Mouse (Mus musculus) hindbrain, postnatal 0 days (tissue): ENCODE data around the gene Wdr91. TPM values are rescaled to one million over a fixed set of nuclear protein-coding genes. Genes with fewer than 3 reads are reported as not detected.

Experiments used
- ATAC-seq: fragments of 200-750 bp; cut with Nextera tagmentation; 2 replicates; pipeline ENCODE4 v1.8.0; 2017; ENCODE audit warnings: mild to moderate bottlenecking, moderate TSS enrichment, moderate library complexity
- DNase-seq: peaks from one replicate; pipeline ENCODE4 v3.0.0-alpha.2; 2015; ENCODE audit warnings: low spot score
- H3K27ac ChIP-seq: fragments of 300-500 bp; sonication (generic); 2 replicates; pipeline ENCODE4 v1.5.1; 2014; ENCODE audit warnings: mild to moderate bottlenecking
- H3K27me3 ChIP-seq: fragments of 300-500 bp; sonication (generic); 2 replicates; pipeline ENCODE4 v1.6.1; 2014; ENCODE audit warnings: low read length, mixed read lengths; ENCODE audit not compliant: insufficient read depth
- H3K36me3 ChIP-seq: fragments of 300-500 bp; sonication (generic); 2 replicates; pipeline ENCODE4 v1.6.1; 2014; ENCODE audit warnings: low read length, mixed read lengths; ENCODE audit not compliant: insufficient read depth
- H3K4me1 ChIP-seq: fragments of 300-500 bp; sonication (generic); 2 replicates; pipeline ENCODE4 v1.6.1; 2014; ENCODE audit warnings: antibody characterized with exemption, low read length, mixed read lengths; ENCODE audit not compliant: insufficient read depth
- H3K4me2 ChIP-seq: fragments of 300-500 bp; sonication (generic); 2 replicates; pipeline ENCODE4 v1.6.1; 2014; ENCODE audit warnings: low read depth, mild to moderate bottlenecking, low read length, moderate library complexity, mixed read lengths
- H3K4me3 ChIP-seq: fragments of 300-500 bp; sonication (generic); 2 replicates; pipeline ENCODE4 v1.5.1; 2014; ENCODE audit warnings: low read length
- H3K9ac ChIP-seq: fragments of 300-500 bp; sonication (generic); replicated peaks from 2 replicates; pipeline ENCODE4 v1.6.1; 2014; ENCODE audit warnings: mild to moderate bottlenecking, low read length, moderate library complexity, mixed read lengths
- H3K9me3 ChIP-seq: fragments of 300-500 bp; sonication (generic); 2 replicates; pipeline ENCODE4 v1.6.1; 2016; ENCODE audit warnings: low read length, mixed read lengths
- CTCF ChIP-seq: IDR thresholded peaks from 2 replicates; pipeline ENCODE4 v1.5.1; 2016; ENCODE audit warnings: antibody characterized with exemption, control low read depth, low read depth
- WGBS: fragments of 180-500 bp; shearing (Covaris S2); extraction: QIAGEN DNeasy Blood & Tissue Kit; methylation state at CpG from one replicate; pipeline ENCODE4 v1.1.7; 2014; 5-methylcytosine and 5-hydroxymethylcytosine counted together
- polyA plus RNA-seq: library from polyadenylated mRNA; unstranded; fragments of >200 nt; fragmentation: Nextera tagmentation; extraction: Ambion mirVana; gene quantifications from 2 replicates; pipeline ENCODE4 v1.2.1, GENCODE M21; 2015
- total RNA-seq: library from RNA; depleted of rRNA; stranded (reverse); fragments of >200 nt; gene quantifications from 2 replicates; pipeline ENCODE4 v1.2.3, GENCODE M21; 2014

The Wdr91 gene
- total and polyA plus RNA-seq, 2 experiments from 2014 or later: 17.9 to 52.7 TPM

DNA sequence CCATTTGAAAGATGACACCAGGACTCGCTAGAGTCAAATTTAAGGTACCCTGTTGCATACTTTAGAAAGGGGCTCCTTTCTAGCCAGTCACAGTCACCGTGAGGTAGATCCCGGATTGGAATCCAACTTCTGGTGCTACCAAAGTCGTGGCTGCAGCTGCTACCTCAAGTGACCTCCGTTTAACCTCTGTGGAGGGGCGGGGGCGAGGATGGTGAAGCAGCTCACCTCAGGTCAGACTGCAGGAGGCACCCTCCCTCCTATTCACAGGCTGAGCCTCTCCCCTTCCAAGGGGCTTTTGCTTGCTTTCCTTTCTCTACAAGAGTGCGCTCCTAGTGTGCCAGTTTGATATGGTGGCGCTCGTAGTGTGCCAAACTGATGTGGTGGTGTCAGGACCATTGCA lies 9.3 kb upstream of the Wdr91 start, which contains the start of gene Stra8:
Gene Stra8, plus strand, starts transcription at position 208 of the 400 bp plus-strand sequence.
- 44% methylated on average over 10 of the region's 10 CpGs for WGBS
- TF ChIP-seq CTCF: no peak
- H3K27ac ChIP-seq: no peak within 1 kb of the TSS
- no peaks in the 10 kb centered on the region for H3K27me3 ChIP-seq
- H3K4me2 ChIP-seq: no peak within 1 kb of the TSS
- no peaks in the 10 kb centered on the region for H3K9me3 ChIP-seq
- H3K4me1 ChIP-seq: no peaks in the 10 kb centered on the region
- DNase-seq (no peak), ATAC-seq (no peak)
- no peak within 1 kb of the TSS for H3K9ac ChIP-seq
- H3K4me3 ChIP-seq: no peak within 1 kb of the TSS
- H3K36me3 ChIP-seq: no peaks in the 10 kb centered on the region

DNA sequence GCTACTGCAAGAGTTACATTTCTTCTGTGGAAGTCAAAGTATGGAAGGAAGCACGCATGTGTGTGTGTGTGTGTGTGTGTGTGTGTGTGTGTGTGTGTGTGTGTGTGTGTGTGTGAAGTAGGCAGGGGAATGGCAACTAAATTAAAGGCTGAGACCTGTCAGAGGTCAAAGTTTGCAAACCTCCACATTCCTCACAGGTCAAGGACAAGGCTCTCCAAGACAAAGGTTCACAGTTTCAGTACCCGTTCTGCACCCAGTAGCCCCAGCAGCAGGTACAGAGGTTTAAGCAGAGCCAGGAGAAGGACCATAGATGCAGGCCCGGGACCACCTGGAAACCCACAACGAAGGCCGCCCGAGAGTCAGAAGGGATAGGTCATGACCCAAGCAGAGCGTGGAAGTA lies 8.5 kb upstream of the Wdr91 start:
- Histone ChIP-seq H3K9ac (no peak overlapping the region), H3K36me3 (no peaks in the 10 kb centered on the region), H3K4me3 (no peak overlapping the region), H3K27ac (no peak overlapping the region), H3K4me1 (no peaks in the 10 kb centered on the region), H3K27me3 (no peaks in the 10 kb centered on the region), H3K9me3 (no peaks in the 10 kb centered on the region), H3K4me2 (no peak overlapping the region)
- no peak for TF ChIP-seq CTCF
- no peak for ATAC-seq
- WGBS: 85% methylated on average over 7 of the region's 7 CpGs
- no peak for DNase-seq

DNA sequence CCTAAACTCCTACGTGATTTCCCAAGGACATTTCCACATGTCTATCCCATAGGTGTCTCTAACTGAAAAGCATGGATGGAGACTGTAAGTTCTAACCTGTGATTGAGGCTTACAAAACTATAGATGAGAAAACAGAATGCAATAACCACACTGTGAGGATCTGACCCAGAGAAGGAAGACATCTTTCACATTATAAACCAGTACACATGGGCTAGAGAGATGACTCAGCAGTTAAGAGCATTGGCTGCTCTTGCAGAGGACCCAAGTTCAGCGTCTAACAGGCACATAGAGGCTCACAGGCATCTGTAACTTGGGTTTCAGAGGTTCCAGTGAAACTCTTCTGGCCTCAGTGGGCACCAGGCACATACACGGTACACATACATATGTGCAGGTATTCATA lies 3.8 kb upstream of the Wdr91 start:
- H3K4me1 ChIP-seq: peaks cover 7% of the 10 kb centered on the region; the same call in 1 of the 2 replicates
- ATAC-seq (no peak), DNase-seq (no peak)
- H3K27ac ChIP-seq: no peak overlapping the region
- H3K9ac ChIP-seq: no peak overlapping the region
- no peak for TF ChIP-seq CTCF
- H3K4me2 ChIP-seq: no peak overlapping the region
- H3K27me3 ChIP-seq: no peaks in the 10 kb centered on the region
- no peaks in the 10 kb centered on the region for H3K36me3 ChIP-seq
- no peak overlapping the region for H3K4me3 ChIP-seq
- 89% methylated on average over 3 of the region's 3 CpGs for WGBS
- no peaks in the 10 kb centered on the region for H3K9me3 ChIP-seq

DNA sequence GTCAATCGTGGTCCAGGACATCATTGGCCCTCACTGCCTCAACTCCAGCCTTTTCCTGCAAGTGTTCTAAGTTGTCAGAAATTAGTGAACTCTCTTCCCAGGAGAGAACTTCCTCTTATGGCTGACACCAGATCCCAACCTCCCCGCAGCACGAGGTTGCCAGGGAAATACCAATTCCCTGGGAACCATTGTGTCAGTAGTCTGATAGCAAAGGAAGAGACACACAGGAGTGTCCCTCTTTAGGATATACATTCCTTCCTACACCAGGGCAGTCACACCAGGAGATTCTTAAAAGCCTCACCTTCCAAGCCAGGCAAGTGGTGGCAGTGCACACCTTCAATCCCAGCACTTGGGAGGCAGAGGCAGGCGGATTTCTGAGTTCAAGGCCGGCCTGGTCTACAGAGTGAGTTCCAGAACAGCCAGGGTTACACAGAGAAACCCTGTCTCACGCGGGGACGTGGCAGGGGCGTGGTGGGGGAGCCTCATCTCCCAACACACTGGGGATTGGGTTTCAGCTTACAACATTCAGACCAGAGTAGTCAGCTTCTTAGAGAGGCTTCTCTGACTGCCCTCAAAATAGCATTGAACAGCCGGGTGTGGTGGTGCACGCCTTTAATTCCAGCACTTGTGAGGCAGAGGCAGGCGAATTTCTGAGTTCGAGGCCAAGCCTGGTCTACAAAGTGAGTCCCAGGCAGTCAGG lies 2.8 kb upstream of the Wdr91 start:
- 88% methylated on average over 13 of the region's 13 CpGs for WGBS
- Histone ChIP-seq H3K9me3 (no peaks in the 10 kb centered on the region), H3K9ac (no peak overlapping the region), H3K36me3 (no peaks in the 10 kb centered on the region), H3K4me2 (no peak overlapping the region), H3K4me1 (peaks cover 11% of the 10 kb centered on the region; the same call in 1 of the 2 replicates), H3K4me3 (no peak overlapping the region), H3K27ac (no peak overlapping the region), H3K27me3 (no peaks in the 10 kb centered on the region)
- no peak for TF ChIP-seq CTCF
- ATAC-seq: no peak
- no peak for DNase-seq

DNA sequence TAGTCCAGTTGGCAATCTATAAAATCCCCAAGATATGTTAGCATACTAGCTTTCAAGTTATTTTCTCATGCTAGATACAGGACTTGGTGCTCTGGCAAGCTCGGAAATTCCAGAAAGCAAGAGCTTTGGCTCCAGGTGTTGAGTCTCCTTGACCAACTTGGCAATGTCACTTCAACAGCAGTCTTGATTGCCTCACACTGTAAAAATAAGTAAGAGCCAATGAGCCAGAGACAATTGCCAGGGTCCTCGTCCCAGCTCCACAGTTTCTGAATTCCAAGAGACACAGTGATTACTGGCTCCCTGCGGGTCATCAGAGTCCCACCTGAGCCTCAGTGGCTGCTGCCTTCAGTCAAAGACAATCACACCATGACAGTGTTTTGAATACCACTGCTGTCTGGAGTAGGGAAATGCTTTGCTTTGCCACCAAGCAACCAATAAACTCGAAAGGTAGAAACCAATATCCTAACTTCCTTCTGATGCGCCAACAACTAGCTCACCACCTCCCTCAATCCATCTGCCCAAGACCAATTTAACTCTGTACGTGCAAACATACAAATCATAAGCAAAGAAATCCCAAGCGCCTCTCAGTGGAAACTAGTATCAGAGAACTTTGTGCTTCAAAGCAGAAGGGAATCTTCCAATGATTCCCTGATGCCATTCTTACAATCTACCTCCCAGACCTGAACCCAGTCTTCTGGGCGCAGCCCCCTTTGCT lies 888 bp downstream of the Wdr91 start:
- no peak for TF ChIP-seq CTCF
- H3K36me3 ChIP-seq: peaks cover 18% of the 10 kb centered on the region; the same call in 1 of the 2 replicates
- ATAC-seq (no peak), DNase-seq (no peak)
- 42% methylated on average over 8 of the region's 8 CpGs for WGBS
- peak overlapping the region; percentile 78 for H3K4me3 ChIP-seq
- peak overlapping the region; percentile 76 for H3K9ac ChIP-seq
- H3K4me2 ChIP-seq: peak overlapping the region; percentile 81
- H3K27ac ChIP-seq: peak overlapping the region; percentile 90
- no peaks in the 10 kb centered on the region for H3K9me3 ChIP-seq
- H3K27me3 ChIP-seq: no peaks in the 10 kb centered on the region
- peaks cover 11% of the 10 kb centered on the region; the same call in 1 of the 2 replicates for H3K4me1 ChIP-seq

DNA sequence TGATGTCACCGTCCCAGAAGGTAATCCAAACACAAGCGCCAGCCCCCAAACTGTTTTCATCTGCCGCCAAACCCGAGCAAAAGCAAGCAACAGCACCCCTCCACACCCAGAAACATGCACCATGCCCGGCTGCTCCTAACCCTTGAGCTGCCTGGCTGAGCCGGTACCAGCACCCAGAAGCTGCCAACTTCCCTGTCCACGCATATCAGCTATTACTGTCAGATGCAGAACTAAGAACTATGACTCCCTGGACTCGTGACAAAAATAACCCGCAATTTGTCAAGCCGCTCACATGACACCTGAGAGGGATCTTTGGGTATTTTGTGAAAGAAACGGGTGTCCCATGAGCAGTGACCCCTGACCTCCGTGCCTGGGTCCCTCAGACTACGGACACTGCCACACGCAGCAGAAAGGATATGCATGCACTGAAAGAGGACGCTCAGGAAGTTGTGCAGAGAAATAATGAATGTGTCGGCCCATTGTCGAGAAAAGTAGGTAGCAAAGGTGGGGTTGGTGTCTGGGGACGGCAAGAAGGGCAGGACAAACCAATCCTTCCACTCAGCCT lies 2.9 kb downstream of the Wdr91 start:
- WGBS: 87% methylated on average over 18 of the region's 18 CpGs

More for the DNA sequence above, 2.9 kb downstream of the Wdr91 start:
- no peak overlapping the region for H3K9ac ChIP-seq
- no peak overlapping the region for H3K27ac ChIP-seq
- no peak overlapping the region for H3K4me2 ChIP-seq
- no peaks in the 10 kb centered on the region for H3K9me3 ChIP-seq
- no peaks in the 10 kb centered on the region for H3K27me3 ChIP-seq
- no peak for TF ChIP-seq CTCF
- ATAC-seq: no peak
- H3K4me1 ChIP-seq: peaks cover 11% of the 10 kb centered on the region; the same call in 1 of the 2 replicates
- no peak overlapping the region for H3K4me3 ChIP-seq
- no peak for DNase-seq
- H3K36me3 ChIP-seq: peaks cover 30% of the 10 kb centered on the region; the same call in 1 of the 2 replicates
